Mouse (Mus musculus): Measurements from ENCODE around the gene Acbd6. TPM values are rescaled to one million over a fixed set of nuclear protein-coding genes. Genes with fewer than 3 reads are reported as not detected.

Acbd6 gene
- total RNA-seq, 1 experiment = 49.8 TPM

DNA sequence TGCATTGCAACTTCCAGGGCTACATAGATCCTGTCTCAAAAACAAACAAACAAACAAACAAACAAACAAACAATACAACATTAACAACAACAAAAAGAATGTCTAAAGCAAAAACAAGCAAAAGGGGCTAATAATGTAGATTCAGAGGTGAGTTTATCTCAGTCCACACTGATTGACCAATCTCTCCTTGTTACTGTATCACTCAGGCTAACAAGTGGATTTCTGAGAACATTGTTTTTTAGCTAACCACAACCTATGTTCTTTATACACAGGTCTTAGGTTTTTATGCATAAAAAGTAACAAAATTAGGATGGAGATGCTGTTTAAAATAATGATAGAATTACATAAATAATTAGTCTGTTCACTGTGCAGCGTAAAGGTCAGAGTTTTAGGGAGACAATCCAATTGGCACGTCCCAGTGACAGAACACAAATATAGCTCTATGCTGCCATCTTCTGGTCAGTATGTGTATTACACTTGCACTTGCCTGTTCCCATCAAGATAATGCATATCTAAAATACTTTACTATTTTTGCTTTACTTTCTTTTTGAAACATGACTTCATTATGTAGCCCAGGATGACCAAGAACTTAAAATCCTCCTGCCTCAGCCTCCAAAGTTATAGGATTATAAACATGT is 20.8 kb upstream of the Acbd6 start:
- Histone ChIP-seq H3K4me1 (ENCODE audit: control insufficient read depth in 2 of 2, insufficient read depth in 2 of 2, low read length in 2 of 2, poor library complexity in 1 of 2) (no peaks in the 10 kb centered on the region), H3K36me3 (ENCODE audit: control insufficient read depth, insufficient read depth, low read length, poor library complexity, severe bottlenecking) (no peaks in the 10 kb centered on the region), H3K9ac (ENCODE audit: insufficient read depth, low read depth, low read length, poor library complexity, severe bottlenecking) (no peak overlapping the region), H3K27ac (ENCODE audit: insufficient read depth, low read depth, low read length, poor library complexity, severe bottlenecking) (no peak overlapping the region), H3K9me3 (ENCODE audit: control insufficient read depth, insufficient read depth, low read depth, low read length) (no peaks in the 10 kb centered on the region), H3K4me3 (ENCODE audit: insufficient read depth in 1 of 2, low read depth in 1 of 2, low read length in 2 of 2, poor library complexity in 1 of 2, severe bottlenecking in 1 of 2) (no peak overlapping the region)
- in situ Hi-C loops (cut with MboI; ENCODE audit: low sequenced_read_pairs in 2 of 2, unreplicated experiment in 2 of 2) = no loop called here
- DNase-seq (ENCODE audit: low read depth, low spot score) = no peak
- TF ChIP-seq ZC3H11A (IDR thresholded peaks at IDR 0.05; ENCODE audit: borderline replicate concordance, low read depth, low read length) = peak; percentile 73
- no peak for TF ChIP-seq CHD2 (IDR thresholded peaks at IDR 0.05; ENCODE audit: low read depth, low read length)

DNA sequence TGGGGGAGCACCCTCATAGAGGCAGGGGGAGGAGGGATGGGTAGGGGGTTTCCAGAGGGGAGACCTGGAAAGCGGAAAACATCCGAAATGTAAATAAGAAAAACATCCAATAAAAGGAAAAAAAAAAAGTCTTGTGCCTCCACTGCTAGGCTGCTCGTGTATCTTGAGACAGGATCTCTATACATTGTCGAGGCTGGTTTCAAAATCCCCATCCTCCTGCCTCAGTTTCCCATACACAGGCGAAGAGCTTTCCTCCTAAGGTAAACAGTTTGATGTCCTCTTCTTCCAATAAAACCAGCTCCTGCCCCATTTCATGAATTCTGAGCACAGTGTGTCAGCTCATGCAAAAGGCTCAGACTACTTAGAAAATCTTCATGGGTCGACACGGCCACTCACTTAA is 19.9 kb upstream of the Acbd6 start:
- TF ChIP-seq CHD2 (IDR thresholded peaks at IDR 0.05; ENCODE audit: low read depth, low read length) (no peak), ZC3H11A (IDR thresholded peaks at IDR 0.05; ENCODE audit: borderline replicate concordance, low read depth, low read length) (no peak), MAFK (IDR thresholded peaks at IDR 0.05; ENCODE audit: insufficient read depth, low read depth, low read length) (no peak), ZNF384 (IDR thresholded peaks at IDR 0.05; ENCODE audit: low read depth, low read length) (no peak), HCFC1 (IDR thresholded peaks at IDR 0.05; ENCODE audit: borderline replicate concordance, insufficient read depth, low read length) (no peak)
- H3K4me3 ChIP-seq (ENCODE audit: insufficient read depth in 1 of 2, low read depth in 1 of 2, low read length in 2 of 2, poor library complexity in 1 of 2, severe bottlenecking in 1 of 2) = no peak overlapping the region
- no peaks in the 10 kb centered on the region for H3K4me1 ChIP-seq (ENCODE audit: control insufficient read depth in 2 of 2, insufficient read depth in 2 of 2, low read length in 2 of 2, poor library complexity in 1 of 2)
- in situ Hi-C loops (cut with MboI; ENCODE audit: low sequenced_read_pairs in 2 of 2, unreplicated experiment in 2 of 2) = no loop called here
- no peak overlapping the region for H3K27ac ChIP-seq (ENCODE audit: insufficient read depth, low read depth, low read length, poor library complexity, severe bottlenecking)
- H3K9me3 ChIP-seq (ENCODE audit: control insufficient read depth, insufficient read depth, low read depth, low read length) = no peaks in the 10 kb centered on the region
- DNase-seq (ENCODE audit: low read depth, low spot score) = no peak
- no peaks in the 10 kb centered on the region for H3K36me3 ChIP-seq (ENCODE audit: control insufficient read depth, insufficient read depth, low read length, poor library complexity, severe bottlenecking)
- no peak overlapping the region for H3K9ac ChIP-seq (ENCODE audit: insufficient read depth, low read depth, low read length, poor library complexity, severe bottlenecking)

DNA sequence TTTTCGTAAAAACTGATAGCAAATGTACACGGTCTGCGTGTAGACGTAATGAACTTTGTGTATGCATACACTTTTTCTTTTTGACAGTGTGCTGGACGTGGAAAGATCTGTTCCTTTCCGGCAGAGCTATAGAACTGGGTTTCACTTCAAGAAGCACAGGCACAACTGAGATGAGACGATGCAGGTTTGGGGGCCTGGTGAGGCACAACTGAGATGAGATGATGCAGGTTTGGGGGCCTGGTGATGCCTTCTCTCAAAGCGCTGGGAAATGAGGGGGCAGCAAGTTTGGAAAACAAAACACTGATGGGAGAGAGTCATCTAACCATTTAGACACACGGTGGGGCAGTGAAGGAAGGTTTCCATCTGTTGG is 293 bp upstream of the Acbd6 start:
- peak overlapping the region; percentile 84 to 91 for H3K4me3 ChIP-seq (ENCODE audit: insufficient read depth in 1 of 2, low read depth in 1 of 2, low read length in 2 of 2, poor library complexity in 1 of 2, severe bottlenecking in 1 of 2)
- peak overlapping the region; percentile 91; the same call in 1 of the 2 replicates for H3K9ac ChIP-seq (ENCODE audit: insufficient read depth, low read depth, low read length, poor library complexity, severe bottlenecking)
- DNase-seq (ENCODE audit: low read depth, low spot score) = no peak
- TF ChIP-seq ZC3H11A (IDR thresholded peaks at IDR 0.05; ENCODE audit: borderline replicate concordance, low read depth, low read length) (no peak), ZNF384 (IDR thresholded peaks at IDR 0.05; ENCODE audit: low read depth, low read length) (no peak), CHD2 (IDR thresholded peaks at IDR 0.05; ENCODE audit: low read depth, low read length) (no peak), MAFK (IDR thresholded peaks at IDR 0.05; ENCODE audit: insufficient read depth, low read depth, low read length) (no peak), HCFC1 (IDR thresholded peaks at IDR 0.05; ENCODE audit: borderline replicate concordance, insufficient read depth, low read length) (no peak)
- H3K9me3 ChIP-seq (ENCODE audit: control insufficient read depth, insufficient read depth, low read depth, low read length) = no peaks in the 10 kb centered on the region
- H3K27ac ChIP-seq (ENCODE audit: insufficient read depth, low read depth, low read length, poor library complexity, severe bottlenecking) = no peak overlapping the region
- H3K4me1 ChIP-seq (ENCODE audit: control insufficient read depth in 2 of 2, insufficient read depth in 2 of 2, low read length in 2 of 2, poor library complexity in 1 of 2) = peaks cover 0 to 4% of the 10 kb centered on the region in 2 experiments; a peak in 1 of 4 replicates
- no peaks in the 10 kb centered on the region for H3K36me3 ChIP-seq (ENCODE audit: control insufficient read depth, insufficient read depth, low read length, poor library complexity, severe bottlenecking)
- in situ Hi-C loops (cut with MboI; ENCODE audit: low sequenced_read_pairs in 2 of 2, unreplicated experiment in 2 of 2) = no loop called here

DNA sequence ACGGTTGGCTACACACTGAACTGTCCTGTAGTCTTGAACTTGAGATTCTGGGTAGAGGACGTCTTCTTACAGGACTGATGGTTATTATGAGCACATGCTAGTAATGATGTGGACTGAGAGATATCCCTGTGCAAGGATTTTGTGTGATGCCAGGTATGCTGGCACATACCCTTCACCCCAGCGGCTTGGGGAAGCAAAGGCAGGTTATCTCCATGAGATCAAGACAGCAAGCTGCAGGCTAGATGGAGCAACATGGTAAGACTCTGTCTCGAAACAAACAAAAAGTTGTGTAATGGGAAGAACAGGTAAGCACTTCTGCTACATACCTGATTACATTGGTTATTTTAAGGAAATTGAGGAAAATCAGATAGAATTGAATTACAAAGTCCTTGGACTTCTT is 2.1 kb downstream of the Acbd6 start:
- no peak overlapping the region for H3K27ac ChIP-seq (ENCODE audit: insufficient read depth, low read depth, low read length, poor library complexity, severe bottlenecking)
- no peaks in the 10 kb centered on the region for H3K9me3 ChIP-seq (ENCODE audit: control insufficient read depth, insufficient read depth, low read depth, low read length)
- TF ChIP-seq CHD2 (IDR thresholded peaks at IDR 0.05; ENCODE audit: low read depth, low read length) = no peak
- TF ChIP-seq HCFC1 (IDR thresholded peaks at IDR 0.05; ENCODE audit: borderline replicate concordance, insufficient read depth, low read length) = no peak
- no peak for TF ChIP-seq ZNF384 (IDR thresholded peaks at IDR 0.05; ENCODE audit: low read depth, low read length)
- TF ChIP-seq MAFK (IDR thresholded peaks at IDR 0.05; ENCODE audit: insufficient read depth, low read depth, low read length) = no peak
- TF ChIP-seq ZC3H11A (IDR thresholded peaks at IDR 0.05; ENCODE audit: borderline replicate concordance, low read depth, low read length) = no peak
- no peak overlapping the region for H3K4me3 ChIP-seq (ENCODE audit: insufficient read depth in 1 of 2, low read depth in 1 of 2, low read length in 2 of 2, poor library complexity in 1 of 2, severe bottlenecking in 1 of 2)
- H3K36me3 ChIP-seq (ENCODE audit: control insufficient read depth, insufficient read depth, low read length, poor library complexity, severe bottlenecking) = no peaks in the 10 kb centered on the region
- in situ Hi-C loops (cut with MboI; ENCODE audit: low sequenced_read_pairs in 2 of 2, unreplicated experiment in 2 of 2) = no loop called here
- no peak for DNase-seq (ENCODE audit: low read depth, low spot score)
- peaks cover 0 to 4% of the 10 kb centered on the region in 2 experiments; a peak in 1 of 4 replicates for H3K4me1 ChIP-seq (ENCODE audit: control insufficient read depth in 2 of 2, insufficient read depth in 2 of 2, low read length in 2 of 2, poor library complexity in 1 of 2)
- H3K9ac ChIP-seq (ENCODE audit: insufficient read depth, low read depth, low read length, poor library complexity, severe bottlenecking) = no peak overlapping the region

DNA sequence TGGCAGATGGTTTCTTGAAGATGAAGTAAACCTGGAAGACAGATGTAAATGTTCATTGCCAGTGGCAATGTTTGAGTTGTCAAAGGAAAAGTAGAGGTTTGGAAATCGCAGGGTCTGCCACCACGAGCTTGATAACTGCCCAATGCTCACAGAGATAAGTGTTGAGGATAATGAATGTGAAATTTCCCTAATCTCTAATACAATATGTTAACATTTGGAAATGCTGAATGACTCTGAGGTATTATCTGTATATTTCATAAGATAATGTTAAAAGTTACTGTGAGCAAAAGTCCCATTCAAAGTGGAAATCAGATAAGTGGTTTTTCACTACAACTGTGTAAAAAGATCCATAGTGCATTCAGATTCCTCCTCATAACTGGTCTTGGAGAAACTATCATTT is 2.8 kb downstream of the Acbd6 start:
- Histone ChIP-seq H3K4me3 (ENCODE audit: insufficient read depth in 1 of 2, low read depth in 1 of 2, low read length in 2 of 2, poor library complexity in 1 of 2, severe bottlenecking in 1 of 2) (no peak overlapping the region), H3K27ac (ENCODE audit: insufficient read depth, low read depth, low read length, poor library complexity, severe bottlenecking) (no peak overlapping the region), H3K9ac (ENCODE audit: insufficient read depth, low read depth, low read length, poor library complexity, severe bottlenecking) (no peak overlapping the region), H3K36me3 (ENCODE audit: control insufficient read depth, insufficient read depth, low read length, poor library complexity, severe bottlenecking) (peaks cover 1% of the 10 kb centered on the region; the same call in 1 of the 2 replicates), H3K9me3 (ENCODE audit: control insufficient read depth, insufficient read depth, low read depth, low read length) (no peaks in the 10 kb centered on the region), H3K4me1 (ENCODE audit: control insufficient read depth in 2 of 2, insufficient read depth in 2 of 2, low read length in 2 of 2, poor library complexity in 1 of 2) (peaks cover 0 to 4% of the 10 kb centered on the region in 2 experiments; a peak in 1 of 4 replicates)
- TF ChIP-seq CHD2 (IDR thresholded peaks at IDR 0.05; ENCODE audit: low read depth, low read length) = no peak
- no peak for TF ChIP-seq ZNF384 (IDR thresholded peaks at IDR 0.05; ENCODE audit: low read depth, low read length)
- no peak for TF ChIP-seq MAFK (IDR thresholded peaks at IDR 0.05; ENCODE audit: insufficient read depth, low read depth, low read length)
- TF ChIP-seq ZC3H11A (IDR thresholded peaks at IDR 0.05; ENCODE audit: borderline replicate concordance, low read depth, low read length) = no peak
- no peak for TF ChIP-seq HCFC1 (IDR thresholded peaks at IDR 0.05; ENCODE audit: borderline replicate concordance, insufficient read depth, low read length)
- no peak for DNase-seq (ENCODE audit: low read depth, low spot score)
- in situ Hi-C loops (cut with MboI; ENCODE audit: low sequenced_read_pairs in 2 of 2, unreplicated experiment in 2 of 2) = no loop called here
